ENCODE assay signal across 9 mouse cellular contexts in the genomic region with DNA sequence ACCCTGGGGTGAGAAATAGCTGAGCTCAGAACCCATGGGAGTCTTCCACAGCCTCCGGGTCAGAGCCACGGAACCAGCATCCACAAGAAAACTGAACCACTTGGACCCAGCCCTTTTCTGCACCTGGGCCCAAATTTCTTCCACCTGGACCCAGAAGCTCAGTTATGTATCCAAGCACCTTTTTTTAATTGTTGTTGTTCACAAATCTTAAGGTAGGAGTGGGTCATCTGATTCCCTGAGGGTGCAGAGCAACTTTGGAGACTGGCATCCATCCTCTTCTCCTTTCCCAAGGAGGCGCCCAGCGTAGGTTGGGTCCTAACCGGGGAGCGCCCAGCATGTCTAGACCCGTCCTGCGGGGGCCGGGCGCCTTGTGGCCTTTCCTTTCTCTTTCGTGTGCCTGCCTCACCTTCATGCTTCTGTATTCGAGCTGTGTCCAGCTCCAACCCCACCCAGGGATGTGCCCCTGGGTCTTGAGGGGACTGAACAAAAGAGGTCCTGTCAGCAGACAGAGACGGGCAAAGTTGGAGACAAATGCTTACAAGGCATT. TPM values are rescaled to one million over a fixed set of nuclear protein-coding genes. Genes with fewer than 3 reads are reported as not detected.
DNase-seq lines count a peak whose midpoint lies in the region; TF ChIP-seq lines count a peak whose summit lies in the region.
"Had no signal": no experiment of that assay in that cellular context is flagged by ENCODE, and none has a peak within 500 bp of the region (broad histone marks: within the 10 kb centered on the region; RNA-seq: fewer than 3 reads in every experiment).

A gene (minus strand): TSS at position 51 of the 547 bp plus-strand sequence.
A gene (plus strand): TSS at position 222 of the 547 bp plus-strand sequence.

- peak within 1 kb of the TSS; percentile 84 for H3K4me2 ChIP-seq in myocyte (ENCODE audit: low read depth)

- H3K27me3 ChIP-seq in myocyte (ENCODE audit: control insufficient read depth, insufficient read depth, insufficient read length): no peaks in the 10 kb centered on the region

- H3K36me3 ChIP-seq in myocyte (ENCODE audit: control insufficient read depth, insufficient read depth): no peaks in the 10 kb centered on the region

- H3K79me2 ChIP-seq in myocyte (ENCODE audit: control insufficient read depth, insufficient read depth): peaks cover 7% of the 10 kb centered on the region

- H3K4me3 ChIP-seq in myocyte: peak within 1 kb of the TSS; percentile 51

- peak within 1 kb of the TSS; percentile 11 for H3ac ChIP-seq in myocyte (ENCODE audit: control insufficient read depth, insufficient read length)

- no peak for TF ChIP-seq POLR2A in myocyte (IDR thresholded peaks at IDR 0.05; ENCODE audit: insufficient read length, low read depth)

- peak; percentile 66 for DNase-seq in cerebellum, adult 9-11 months
- no peak for DNase-seq in cerebellum, adult 8-10 months
- DNase-seq in thymus, postnatal 4 days: peak; percentile 32
- no peak for DNase-seq in thymus, postnatal 0 days (ENCODE audit: low spot score)
- peak; percentile 23 for DNase-seq in kidney, postnatal 14 days
- DNase-seq in right cerebral cortex, postnatal 14 days: no peak
- no peak for DNase-seq in adrenal gland, postnatal 4 days (ENCODE audit: low spot score in 2 of 2)

TF ChIP-seq in myocyte, 11 proteins besides CTCF, POLR2A, EP300 and RAD21:
- TF ChIP-seq E2F4 (IDR thresholded peaks at IDR 0.05; ENCODE audit: insufficient read depth) (no peak), TCF12 (IDR thresholded peaks at IDR 0.05; ENCODE audit: insufficient read depth, poor library complexity, severe bottlenecking) (no peak), MYOG (IDR thresholded peaks at IDR 0.05; ENCODE audit: control insufficient read depth in 1 of 3, insufficient read depth in 1 of 3, insufficient read length in 2 of 3, low read depth in 2 of 3) (no peak), POLR2AphosphoS2 (IDR thresholded peaks at IDR 0.05; ENCODE audit: insufficient read length, low read depth) (no peak), USF1 (IDR thresholded peaks at IDR 0.05; ENCODE audit: low read depth) (no peak), MYOD1 (IDR thresholded peaks at IDR 0.05; ENCODE audit: control insufficient read depth in 1 of 3, insufficient read length in 2 of 3, low read depth in 2 of 3) (no peak)

RNA-seq across cellular contexts. Expression of the first gene that starts in this region (rescaled TPM):
- 1.8 and 2.4 TPM in 2 replicates for polyA plus RNA-seq in thymus, postnatal 0 days (2015; fragmentation: Nextera tagmentation; extraction: Ambion mirVana)
- 0.17 TPM for polyA plus RNA-seq in myocyte (2012; fragmentation: generic; extraction: Trizol)
- total RNA-seq in adrenal gland, postnatal 4 days (2021): not detected
- total RNA-seq: common myeloid progenitor, adult 5-6 weeks had no signal

RNA-seq across cellular contexts. Expression of the second gene that starts in this region (rescaled TPM):
- 61.0 and 66.5 TPM in 2 replicates for polyA plus RNA-seq in thymus, postnatal 0 days (2015; fragmentation: Nextera tagmentation; extraction: Ambion mirVana)
- polyA plus RNA-seq in myocyte (2012; fragmentation: generic; extraction: Trizol): 32.7 TPM
- 10 to 100 TPM; 56.8 to 64.4 TPM for total RNA-seq in adrenal gland, postnatal 4 days (2021)

Comparison
In these comparisons a context has a peak if more than half of its experiments do, and no peak if none do; other contexts are left out.
1. DNase-seq: peak in cerebellum, adult 9-11 months (single experiment), thymus, postnatal 4 days (single experiment) and kidney, postnatal 14 days (single experiment); none in cerebellum, adult 8-10 months (single experiment), thymus, postnatal 0 days (single experiment), right cerebral cortex, postnatal 14 days (single experiment) and adrenal gland, postnatal 4 days (0 of 2).